Mouse (Mus musculus) forelimb bud, embryonic 11.5 days (tissue): ENCODE results near the gene Pex12.
A peak's percentile ranks its signal among the peaks of the same experiment; 100 is the strongest.
"Not testable (repeated sequence)": the region's sequence is repeated elsewhere in the genome, so short reads cannot be mapped to it uniquely, and the experiment has no call there.

ENCODE experiments used
- DNase-seq: peaks from one replicate; pipeline ENCODE4 v3.0.0-alpha.2; 2012; ENCODE audit warnings: low read depth, low spot score

Gene Pex12

GRCm38 (mm10) chr11:83302526-83303251 is at the start of gene Pex12:
TSS of gene Pex12 (minus strand) at chr11:83302586.
- peak; percentile 97 for DNase-seq

- no peak for DNase-seq
These were observed 39.4 kb upstream of the Pex12 start for GRCm38 (mm10) chr11:83341716-83342245.

- DNase-seq, result no peak
These were observed 37.3 kb upstream of the Pex12 start for GRCm38 (mm10) chr11:83339705-83340104.

DNA sequence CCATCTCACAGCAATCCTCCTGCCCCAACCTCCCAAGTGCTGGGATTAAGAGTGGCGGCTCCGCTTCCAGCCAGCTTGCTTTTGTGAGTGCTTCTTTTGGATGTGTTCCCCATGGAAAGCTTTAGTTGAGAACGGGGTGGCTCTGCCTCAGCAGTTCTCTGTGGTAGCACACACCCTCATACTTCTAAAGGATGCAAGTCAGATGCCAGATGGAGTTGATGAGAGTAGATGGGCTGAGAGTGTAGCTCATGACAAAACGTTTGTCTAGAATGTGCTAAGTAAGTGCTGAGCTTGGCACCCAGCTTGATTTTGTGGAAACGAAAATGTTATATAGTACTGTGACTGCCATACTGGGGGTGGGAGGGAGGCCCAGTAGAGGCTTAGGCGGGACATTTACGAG is 33.4 kb upstream of the Pex12 start:
- DNase-seq, result no peak

DNA sequence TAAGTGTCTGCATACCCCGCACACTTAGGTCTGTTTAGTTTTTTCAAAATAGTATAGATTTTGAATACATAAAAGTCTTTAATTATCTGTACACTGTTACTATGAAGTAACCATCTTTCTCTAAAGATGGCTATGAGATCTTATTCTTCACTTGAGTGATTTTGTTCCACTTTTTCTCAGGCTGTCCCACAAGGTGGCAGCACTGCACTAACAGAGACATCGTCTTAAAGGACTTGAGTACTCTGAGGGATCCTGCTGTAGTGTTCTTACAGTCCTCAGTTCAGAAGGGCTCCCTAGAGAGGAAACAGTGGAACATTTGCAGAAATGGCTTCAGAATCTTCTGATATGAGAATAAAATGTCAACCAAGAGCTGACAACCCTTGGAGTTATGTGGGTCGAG is 25.0 kb upstream of the Pex12 start:
- peak; percentile 49 for DNase-seq

GRCm38 (mm10) chr11:83326692-83327091 is 24.3 kb upstream of the Pex12 start:
- not testable (repeated sequence) for DNase-seq

DNA sequence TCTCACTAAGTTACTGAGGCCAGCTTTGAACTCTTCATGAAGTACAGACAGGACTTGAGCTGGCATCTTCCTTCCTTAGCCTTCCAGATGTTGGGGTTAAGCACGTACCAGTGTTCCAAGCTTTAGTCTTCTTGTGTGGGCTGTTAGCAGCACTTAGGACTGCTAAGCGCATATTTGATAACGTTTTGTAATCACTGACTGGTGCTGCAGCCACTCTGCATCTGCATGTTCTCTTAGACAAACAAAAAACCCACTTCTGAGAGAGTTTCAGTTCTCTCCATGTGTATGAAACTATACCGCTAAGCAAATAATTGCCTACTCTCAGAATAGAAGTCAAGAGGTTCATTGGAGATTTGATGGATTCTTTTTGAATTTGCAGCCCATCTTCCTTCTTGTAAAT is 16.7 kb upstream of the Pex12 start:
- no peak for DNase-seq

DNA sequence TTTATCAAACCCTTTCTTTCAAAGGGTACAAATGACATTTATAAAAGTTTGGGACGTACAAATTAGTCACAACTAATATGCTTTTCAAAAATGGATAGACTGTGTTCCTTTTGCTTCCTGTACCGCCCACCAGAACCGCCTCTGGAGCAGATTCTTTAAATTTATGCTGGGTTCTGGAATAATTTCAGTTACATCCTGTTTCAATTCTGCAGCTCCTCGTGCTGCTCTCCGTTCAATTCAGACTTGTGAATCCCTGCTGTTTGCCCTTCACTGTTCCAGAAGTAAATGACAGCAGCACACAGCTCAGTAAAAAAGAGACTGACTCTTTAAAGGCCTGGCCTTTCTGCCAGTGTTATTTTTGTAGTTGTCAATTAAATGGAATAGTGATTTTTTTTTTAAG is 10.1 kb upstream of the Pex12 start:
- DNase-seq, result no peak

DNA sequence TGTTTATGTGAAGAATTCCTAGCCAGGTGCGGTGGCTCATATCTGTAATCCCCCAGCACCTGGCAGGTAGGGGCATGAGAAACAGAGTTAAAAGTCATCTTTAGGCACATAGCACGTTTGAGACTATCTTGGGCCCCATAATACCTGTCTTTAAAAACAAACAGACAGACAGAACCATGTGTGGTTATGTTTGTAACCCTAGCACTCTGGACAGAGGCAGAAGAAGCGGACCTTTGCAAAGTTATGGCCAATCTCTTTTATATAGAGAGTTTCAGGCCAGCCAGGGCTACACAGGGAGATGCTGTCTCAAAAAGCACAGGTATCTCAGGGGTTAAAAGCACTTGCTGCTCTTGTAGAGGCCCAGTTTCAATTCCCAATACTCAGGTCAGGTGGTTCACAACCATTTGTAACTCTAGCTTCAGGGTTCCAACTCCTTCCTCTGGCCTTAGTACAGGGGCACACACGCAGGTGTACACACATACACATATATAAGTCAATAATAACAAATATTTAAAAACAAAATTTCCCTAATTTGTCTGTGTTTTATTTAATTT is 4.4 kb upstream of the Pex12 start:
- no peak for DNase-seq

DNA sequence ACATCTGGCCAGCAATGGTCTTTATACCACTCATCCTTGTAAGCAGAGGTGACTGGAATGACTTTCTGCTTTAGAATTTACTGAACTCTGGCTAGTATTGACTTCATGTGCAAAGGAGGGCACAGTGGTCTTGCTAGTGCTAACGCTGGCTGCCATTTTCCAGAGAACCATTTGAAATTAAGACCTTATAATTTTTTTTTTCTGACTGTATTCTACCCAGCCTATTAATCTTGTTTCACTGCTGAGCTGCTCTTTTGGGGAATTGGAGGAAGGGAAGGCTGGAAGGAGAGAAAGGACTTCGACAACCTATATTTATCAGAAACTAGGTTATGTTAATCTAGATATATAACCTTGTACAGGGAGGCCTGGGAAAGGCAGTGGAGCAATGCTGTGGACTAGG is 2.1 kb upstream of the Pex12 start:
- DNase-seq, result no peak

GRCm38 (mm10) chr11:83303751-83304150 is 1.4 kb upstream of the Pex12 start:
- peak; percentile 14 for DNase-seq

DNA sequence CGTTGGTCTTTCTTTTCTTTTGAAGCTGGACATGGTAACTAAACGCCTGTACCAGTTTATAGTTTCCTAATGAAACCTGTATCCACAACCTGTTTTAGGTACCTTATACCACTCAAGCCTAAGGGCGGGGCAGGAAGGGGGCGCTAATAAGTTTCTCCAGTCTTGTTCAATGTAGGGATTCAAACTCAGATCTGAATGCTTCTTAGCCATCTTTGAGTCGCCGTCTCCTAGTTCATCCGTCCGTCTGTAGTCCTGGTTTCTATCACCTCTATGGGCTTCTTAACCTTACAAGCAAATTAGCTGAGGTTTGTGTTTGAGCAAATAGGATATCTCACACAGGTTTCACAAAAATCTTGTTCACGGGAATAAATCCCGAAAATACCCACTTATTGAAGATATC is 262 bp downstream of the Pex12 start:
- DNase-seq, result no peak

DNA sequence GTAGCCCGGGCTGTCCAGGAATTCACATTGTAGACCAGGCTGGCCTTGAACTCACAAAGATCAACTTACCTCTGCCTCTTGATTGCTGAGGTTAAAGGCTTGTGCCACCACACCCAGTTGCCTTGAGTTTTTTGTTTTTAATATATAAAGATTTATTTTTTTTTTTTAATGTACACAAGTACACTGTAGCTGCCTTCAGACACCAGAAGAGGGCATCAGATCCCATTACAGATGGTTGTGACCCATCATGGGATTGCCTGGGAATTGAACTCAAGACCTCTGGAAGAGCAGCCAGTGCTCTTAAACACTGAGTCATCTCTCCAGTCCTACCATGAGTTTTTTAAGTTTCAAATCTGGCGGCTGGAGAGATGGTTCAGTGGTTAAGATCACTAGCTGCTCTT is 955 bp downstream of the Pex12 start:
- no peak for DNase-seq

DNA sequence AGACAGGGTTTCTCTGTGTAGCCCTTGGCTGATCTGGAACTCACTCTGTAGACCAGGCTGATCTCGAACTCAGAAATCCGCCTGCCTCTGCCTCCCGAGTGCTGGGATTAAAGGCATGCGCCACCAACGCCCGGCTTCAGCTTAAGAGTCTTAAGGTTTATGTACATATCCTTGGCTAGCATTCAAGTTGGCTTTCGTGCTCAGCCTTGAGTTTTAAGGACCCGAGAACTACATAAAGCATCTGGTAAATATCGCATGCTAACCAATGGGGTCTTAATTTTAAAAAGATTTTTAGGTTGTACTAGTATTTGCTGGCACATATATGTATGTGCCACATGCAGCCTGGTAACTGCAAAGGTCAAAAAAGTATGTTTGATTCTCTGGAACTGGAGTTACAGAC is 2.7 kb downstream of the Pex12 start:
- DNase-seq, result no peak

DNA sequence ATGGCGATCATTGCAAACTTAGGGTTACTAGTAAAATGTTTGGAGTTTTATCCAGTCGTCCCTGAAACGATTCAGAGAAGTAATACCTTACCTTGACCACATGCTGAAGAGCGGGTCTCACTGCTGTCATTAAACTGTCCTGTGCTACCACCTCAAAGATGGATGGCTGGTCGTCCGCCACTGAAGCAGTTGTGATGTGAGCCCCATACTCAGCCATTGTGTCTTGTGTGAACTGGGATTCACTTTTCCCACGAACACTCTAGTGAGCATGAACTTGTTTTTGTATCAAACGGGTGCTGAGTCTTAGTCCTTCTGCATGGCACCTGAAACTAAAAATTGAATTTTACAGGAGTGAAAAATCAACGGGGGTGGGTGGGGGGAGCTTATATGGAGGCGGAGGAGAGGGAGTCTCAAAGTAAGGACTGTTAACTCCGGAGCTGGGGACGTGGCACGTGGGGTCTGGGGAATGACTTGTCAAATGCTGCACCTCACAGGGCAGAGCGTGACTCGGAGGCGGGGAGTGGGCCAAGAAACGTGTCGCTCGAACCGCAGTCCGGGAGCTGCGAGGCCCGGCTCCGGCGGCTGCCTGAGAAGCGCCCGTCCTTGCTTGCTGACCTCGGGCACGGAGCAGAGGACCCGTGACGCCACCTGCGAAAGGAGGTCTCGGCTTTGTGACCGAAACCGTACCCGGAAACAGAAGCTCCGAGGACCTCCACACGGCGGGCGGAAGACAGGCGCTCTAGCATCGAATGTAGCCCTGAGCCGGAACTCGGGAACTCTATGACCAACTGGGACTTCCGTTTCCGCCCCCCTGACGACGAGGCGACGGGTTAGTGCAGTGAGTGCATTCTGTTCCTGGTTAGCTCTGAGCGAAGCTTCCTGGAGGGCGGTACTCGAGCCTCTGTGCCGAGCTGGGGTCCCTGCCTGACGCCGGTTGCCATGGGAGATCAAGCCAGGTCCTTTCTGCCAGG is 3.9 kb downstream of the Pex12 start, which contains the start of gene Ap2b1:
Gene Ap2b1 (plus strand): TSS at position 800 of the 971 bp plus-strand sequence.
- DNase-seq, result peak; percentile 95

DNA sequence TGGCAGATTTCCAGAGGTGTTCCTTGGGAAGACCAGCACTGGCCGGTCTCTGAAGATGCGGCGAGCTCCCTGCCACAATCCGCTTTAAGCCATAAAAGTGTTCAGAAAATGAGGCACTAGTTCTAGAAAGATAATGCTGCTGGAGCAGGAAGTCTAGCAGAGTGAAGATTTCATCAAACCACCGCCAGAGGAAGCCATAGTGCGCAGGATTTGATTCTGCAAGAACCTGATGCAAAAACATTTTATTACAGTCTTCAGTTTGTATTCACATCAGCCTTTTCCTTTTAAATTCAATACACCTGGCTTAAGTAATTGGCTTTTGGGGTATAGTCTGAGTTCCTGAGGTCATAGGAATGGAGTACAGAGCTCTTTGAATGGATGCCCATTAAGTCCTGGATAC is 4.6 kb downstream of the Pex12 start:
- no peak for DNase-seq

DNA sequence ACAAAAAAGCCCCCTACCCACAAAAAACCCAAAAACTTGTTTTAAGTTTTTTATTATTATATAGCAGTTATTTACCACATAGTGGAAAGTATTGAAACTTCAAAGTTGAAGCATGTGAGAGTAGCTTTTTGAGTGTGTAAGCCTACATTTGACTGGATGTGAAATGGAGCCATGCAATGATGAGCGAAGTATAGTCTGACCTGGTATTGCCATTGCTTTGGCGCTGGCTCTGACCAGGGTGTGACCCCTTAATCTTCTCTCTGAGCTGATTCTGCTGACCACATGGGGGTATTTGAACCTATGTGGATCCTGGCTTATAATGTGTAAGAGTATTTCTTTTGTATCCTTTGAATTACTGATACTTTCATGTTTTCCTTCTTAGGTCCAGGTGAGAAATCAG is 8.3 kb downstream of the Pex12 start:
- DNase-seq, result no peak

GRCm38 (mm10) chr11:83293182-83293581 is 9.2 kb downstream of the Pex12 start:
- DNase-seq, result no peak

- DNase-seq, result no peak
These were observed 10.2 kb downstream of the Pex12 start for GRCm38 (mm10) chr11:83292251-83292587.

DNA sequence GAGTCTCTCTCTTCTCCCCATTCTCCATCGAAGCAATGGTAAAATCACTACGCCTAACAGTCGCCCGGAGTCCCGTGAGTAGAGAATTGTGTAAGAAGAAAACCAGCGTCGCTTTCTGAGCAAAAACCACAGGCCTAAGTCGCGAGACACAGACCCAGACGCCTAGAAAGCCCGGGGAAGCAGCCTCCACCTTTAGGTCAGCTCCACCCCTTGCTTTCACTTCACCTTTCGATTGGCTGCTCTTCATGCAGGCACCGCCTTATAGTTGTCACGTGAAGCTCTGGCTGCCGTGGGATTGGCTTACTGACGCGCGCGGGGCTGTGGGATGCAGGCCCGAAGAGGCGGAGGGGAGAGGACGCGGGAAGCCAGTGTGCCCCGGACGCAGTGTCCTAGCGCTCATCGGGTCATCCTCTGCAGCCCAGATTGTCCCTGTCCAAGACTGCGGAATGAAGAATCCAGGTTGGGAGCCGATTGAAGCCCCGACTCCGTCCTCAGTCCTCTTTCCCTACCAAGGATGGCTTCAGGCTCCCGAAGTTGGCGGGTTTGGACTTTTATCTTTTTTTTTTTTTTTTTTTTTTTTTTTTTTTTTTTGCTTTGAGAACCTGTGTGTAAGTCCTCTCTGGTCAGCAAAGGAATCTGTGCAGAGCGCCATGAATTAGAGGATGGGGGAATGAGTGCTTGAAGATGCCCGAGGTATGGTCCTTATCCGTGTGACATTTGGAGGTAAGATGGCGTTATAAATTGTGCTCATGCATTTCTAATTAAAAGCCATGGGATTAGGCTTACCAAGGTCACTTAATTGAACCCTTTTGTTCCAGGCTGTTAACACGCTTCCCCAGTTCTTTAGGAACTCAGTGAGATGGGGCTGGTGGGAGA is 10.8 kb downstream of the Pex12 start:
- peak; percentile 93 for DNase-seq

- DNase-seq, result no peak
These were observed 12.8 kb downstream of the Pex12 start for GRCm38 (mm10) chr11:83289633-83290032.
